Mouse (Mus musculus) gastrocnemius, adult 8-10 months (tissue): ENCODE measurements at regions not wholly inside any gene's neighbourhood (a gene's known extent, or its start where the extent isn't known, plus 50 kb on each side); places are given as distances from the start of the nearest gene placed in this dataset. TPM values are rescaled to one million over a fixed set of nuclear protein-coding genes. Genes with fewer than 3 reads are reported as not detected.

Source experiments
- DNase-seq, 2 experiments: peaks; one replicate each; pipeline ENCODE4 v3.0.0; 2022; ENCODE audit warnings: low spot score in 2 of 2
- microRNA-seq: library from miRNA; unstranded; fragments of <30 nt; microRNA quantifications from one replicate; pipeline ENCODE4 v1.2.0, GENCODE M21; 2022

- no peak for DNase-seq
These were observed 138.4 kb upstream of the Cnr1 start for GRCm38 (mm10) chr4:33786027-33786426.

DNA sequence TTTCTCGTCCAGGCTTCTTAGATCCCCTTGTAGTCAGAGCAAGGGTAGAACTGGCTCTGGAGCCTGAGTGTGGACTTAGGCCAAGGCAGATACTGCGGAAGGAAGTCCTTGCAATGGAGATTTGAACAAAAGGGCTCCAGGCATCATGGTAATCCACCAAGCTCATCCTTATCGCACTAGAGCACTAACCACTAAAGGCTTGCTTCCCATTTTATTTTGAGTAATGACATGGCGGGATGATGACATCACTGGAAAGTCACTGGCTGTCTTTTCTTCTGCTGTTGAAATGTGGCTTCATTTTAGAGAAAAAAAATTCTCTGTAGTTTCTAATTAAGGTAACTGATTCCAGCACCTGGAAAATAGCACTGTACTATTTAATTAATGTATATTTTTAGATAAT lies 137.4 kb upstream of the Cnr1 start:
- no peak for DNase-seq

GRCm38 (mm10) chr4:33793398-33793797 lies 131.0 kb upstream of the Cnr1 start:
- DNase-seq = no peak

DNA sequence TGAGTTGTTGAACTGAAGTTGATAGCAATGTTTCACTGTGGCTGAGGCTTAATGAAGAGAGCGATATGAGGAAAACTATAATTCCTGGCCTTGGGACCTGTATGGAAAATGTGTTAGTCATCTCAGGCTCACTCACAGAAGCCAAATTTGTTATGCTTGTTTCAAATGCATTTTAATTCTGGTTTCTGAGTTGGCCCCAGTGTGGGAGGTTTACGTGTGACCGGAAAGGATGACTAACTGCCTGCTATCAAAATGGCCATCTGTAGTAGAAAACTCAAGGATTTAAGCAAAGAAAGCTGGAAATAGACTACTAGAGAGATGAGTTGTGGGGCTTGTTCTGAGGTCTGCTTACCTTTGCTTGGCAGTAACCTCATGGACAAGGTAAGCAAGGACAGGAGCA lies 128.9 kb upstream of the Cnr1 start:
- DNase-seq = no peak

- DNase-seq = no peak
These were observed 126.4 kb upstream of the Cnr1 start for GRCm38 (mm10) chr4:33797964-33798363.

- DNase-seq = no peak
These were observed 125.7 kb upstream of the Cnr1 start for GRCm38 (mm10) chr4:33798654-33799053.

GRCm38 (mm10) chr4:33799110-33799509 lies 125.3 kb upstream of the Cnr1 start:
- DNase-seq = no peak

DNA sequence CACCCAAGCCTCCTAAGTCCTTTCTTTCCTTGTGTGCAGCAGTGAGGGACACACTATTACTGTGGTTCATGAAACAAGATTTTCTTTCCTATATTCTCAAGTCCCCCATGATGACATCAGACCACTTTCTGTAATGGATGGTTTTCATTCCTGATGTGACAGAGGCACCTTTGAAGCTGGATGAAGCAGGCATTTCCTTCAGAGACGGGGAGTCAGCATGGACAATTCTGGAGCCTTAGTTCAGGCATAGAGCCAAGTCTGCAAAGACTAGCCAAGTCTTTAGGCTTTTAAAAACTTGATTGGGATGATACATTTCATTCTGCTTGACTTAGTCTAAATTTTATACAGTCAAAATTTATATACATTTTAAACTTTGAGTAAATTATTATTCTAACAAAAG lies 124.6 kb upstream of the Cnr1 start:
- no peak for DNase-seq

DNA sequence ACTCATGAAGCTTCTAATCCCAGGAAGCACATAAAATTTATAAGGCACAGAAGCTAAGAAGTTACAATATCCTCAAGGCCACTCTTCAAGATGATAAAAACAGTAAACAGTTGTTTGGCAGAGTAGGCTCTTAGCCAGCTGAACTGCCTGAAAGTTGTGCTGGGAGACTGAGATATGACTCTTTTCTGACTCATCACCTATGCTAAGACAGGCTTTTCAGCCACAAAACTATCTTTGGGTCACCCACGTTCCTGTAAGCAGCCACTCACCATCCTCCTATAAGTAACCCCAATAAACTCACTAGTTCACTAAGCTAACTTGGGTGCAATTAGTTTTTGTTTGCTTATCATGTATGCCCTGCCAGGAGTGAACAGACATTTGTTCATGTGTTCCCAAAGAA lies 112.1 kb upstream of the Cnr1 start:
- no peak for DNase-seq

GRCm38 (mm10) chr4:33823850-33824249 lies 100.5 kb upstream of the Cnr1 start:
- DNase-seq = no peak

GRCm38 (mm10) chr4:33833134-33833533 lies 91.3 kb upstream of the Cnr1 start:
- DNase-seq = no peak

GRCm38 (mm10) chr4:33838436-33838835 lies 86.0 kb upstream of the Cnr1 start:
- no peak for DNase-seq

DNA sequence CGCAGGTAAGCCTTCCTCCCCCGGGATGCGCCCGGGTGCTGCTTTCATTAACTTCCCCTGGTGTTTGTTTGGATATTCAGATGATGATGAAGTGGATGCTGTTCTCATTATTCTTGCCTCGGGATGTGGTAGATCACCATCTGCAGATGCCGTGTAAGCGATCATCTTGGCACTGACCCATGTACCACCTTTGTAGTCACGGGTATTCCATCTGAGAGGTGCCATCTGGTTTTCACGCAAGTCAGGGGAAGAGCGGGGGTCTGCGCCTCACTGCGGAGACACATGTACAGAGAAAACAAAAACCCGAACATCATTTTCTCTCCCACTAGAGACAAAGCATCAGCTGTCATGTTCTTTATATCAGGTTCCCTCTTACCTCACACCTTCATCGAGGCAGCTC lies 84.3 kb upstream of the Cnr1 start:
- DNase-seq = no peak

GRCm38 (mm10) chr4:33845611-33846395 lies 78.6 kb upstream of the Cnr1 start:
- DNase-seq = no peak

GRCm38 (mm10) chr4:33850249-33850648 lies 74.1 kb upstream of the Cnr1 start:
- DNase-seq = no peak

DNA sequence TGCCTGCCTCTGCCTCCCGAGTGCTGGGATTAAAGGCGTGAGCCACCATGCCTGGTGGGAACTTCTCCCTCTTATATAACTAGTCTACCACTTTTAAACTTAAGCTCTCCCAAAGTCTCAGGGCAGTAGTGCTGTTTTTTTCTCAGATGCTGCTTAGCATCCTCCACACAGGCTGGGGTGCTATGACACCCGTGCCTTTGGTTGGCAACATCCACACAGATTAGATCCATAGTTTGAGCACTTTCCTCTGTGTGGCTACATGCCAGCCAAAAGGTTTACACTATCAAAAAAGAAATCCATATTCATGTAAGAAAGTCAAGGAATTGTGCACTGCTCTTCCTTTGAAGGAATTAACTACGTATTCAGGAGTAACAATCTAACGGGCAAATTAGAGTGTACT lies 72.1 kb upstream of the Cnr1 start:
- DNase-seq = no peak

DNA sequence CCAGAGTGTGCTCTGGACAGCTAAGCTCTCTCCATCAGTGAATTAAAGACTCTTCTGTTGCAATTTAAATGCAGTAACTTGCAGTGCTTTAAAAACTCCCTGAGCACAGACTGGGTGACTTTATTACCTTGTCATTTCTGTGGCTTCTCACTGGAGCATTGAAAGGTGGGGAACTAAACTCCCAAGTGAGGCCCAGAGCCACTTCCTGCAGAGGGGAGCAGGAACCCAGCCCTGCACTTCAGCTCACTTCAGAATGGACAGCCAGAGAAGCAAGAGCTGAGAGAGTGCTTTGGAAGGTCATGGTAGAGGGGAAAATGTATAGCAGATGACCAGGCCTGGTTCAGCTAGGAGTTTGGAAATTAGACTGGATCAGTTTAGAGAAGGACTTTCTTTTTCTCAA lies 69.3 kb upstream of the Cnr1 start:
- no peak for DNase-seq

DNA sequence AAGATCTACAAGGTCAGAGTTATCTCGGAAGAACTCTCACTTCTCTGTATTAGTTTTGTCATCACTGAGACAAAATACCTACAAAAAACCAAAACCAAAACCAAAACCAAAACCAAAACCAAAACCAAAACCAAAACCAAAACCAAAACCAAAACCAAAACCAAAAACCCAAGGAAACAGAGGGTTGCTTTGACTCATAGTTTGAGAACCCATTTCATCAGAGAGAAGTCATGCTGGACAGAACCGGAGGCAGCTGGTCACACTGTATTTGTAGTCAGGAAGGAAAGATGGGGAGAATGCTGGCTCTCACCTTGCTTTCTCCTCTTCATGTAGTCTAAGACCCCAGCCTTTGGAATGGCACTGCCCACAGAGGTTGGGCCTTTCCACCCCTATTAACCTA lies 57.3 kb upstream of the Cnr1 start:
- DNase-seq = no peak

GRCm38 (mm10) chr4:33869317-33869716 lies 55.1 kb upstream of the Cnr1 start:
- no peak for DNase-seq

Small RNAs in the stretch of these regions (microRNA-seq; reads per million reads assigned to microRNA genes)
- gene Gm23304 = not detected
